Mouse (Mus musculus): ENCODE measurements around the gene Ajap1.

Ajap1 gene

DNA sequence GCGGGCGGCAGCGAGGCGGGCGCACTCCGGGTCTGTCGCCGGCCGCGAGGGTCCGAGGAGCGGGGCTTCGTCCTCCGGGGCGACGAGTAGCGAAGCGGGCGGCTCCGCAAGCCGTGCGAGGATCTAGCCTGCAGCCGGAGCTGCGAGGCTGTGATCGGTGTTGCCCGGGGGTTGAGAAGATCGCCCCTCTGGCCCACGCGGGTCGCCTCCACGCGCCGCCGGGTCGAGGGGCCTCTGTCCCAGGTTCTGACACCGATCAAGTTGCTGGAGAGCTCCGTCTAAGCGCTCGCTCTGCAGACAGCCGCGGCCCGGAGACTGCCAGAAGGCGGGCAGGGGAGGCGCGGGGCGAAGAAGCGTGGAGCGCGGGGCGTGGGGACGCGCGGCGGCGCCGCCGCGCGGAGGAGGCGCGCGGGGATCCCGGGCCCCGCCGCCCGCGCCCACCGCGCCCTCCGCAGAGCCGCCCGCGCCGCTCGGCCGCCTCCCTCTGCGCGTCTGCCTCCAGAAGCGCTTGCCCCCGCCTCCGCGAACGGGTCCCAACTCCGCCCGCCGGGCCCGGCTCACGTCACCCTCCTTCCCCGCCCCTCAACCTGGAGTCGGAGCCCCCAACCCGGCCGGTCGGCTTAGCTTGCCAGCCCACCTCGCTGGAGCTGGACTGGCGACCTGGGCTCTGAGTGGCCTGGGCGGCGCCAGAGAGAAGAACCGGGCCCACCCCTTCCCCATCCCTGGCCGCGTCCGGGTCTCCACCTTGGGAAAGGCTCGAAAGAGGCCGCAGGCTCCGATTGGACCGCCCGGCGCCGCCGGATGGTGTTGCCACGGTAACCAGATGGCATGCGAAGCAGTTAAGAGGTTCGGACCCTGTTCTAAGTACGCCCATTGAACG lies at the start of gene Ajap1:
Gene Ajap1 (minus strand): TSS at position 353 of the 880 bp plus-strand sequence.
- DNase-seq (ENCODE audit: extremely low read depth, low read depth): no peak

DNA sequence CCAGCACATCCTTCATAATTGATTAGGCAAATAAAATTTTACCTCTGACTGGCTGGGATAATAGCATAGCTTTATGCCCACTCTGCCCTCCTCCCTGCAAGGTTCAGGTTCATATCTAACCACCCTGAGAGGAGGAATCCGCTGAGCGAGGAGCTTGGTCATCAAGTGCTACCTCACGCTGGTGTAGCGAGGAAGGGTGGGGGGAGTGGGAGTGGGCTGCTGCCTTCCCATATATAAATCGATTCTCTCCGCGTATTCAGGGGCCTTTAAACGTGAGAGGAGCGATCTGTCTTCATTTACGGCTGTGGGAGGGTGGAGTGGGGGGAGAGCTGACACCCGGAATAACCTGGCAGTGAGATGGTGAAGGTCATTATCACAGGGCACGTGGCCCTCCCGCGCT lies 47.9 kb upstream of the Ajap1 start:
- DNase-seq (ENCODE audit: extremely low read depth, low read depth): no peak

DNA sequence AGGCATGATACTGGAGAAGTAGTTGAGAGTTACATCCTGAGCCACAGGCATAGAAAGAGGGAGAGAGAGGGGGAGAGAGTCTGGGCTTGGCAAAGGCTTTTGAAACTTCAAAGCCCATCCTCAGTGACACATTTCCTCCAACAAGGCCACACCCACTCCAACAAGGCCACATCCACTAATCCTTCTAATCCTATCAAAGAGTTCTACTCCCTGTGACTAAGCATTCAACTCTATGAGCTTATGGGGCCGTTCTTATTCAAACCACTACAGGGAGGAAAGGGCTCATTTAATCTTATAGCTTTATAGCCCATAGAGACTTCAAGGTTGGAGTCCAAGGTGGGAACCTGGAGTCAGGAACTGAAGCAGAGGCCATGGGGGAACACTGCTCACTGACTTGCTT lies 39.0 kb upstream of the Ajap1 start:
- DNase-seq (ENCODE audit: extremely low read depth, low read depth): no peak

DNA sequence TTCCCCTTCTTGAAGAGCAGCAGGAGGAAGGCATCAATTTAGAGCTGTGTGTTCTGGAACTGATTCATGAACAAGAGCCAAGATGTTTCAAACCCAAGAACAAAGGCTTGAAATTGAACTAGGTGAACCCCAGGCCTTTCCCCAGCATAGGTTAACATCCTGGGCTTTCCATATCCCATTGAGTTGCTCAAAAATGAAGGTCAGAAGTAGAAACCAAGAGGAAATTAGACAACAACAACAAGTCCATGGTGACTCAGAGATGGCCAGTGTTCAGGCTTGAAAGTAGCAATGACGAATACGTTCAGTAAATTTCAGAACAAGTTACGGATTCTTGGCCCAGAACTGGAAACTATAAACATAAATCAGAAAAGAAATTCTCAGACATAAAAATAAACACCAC lies 37.3 kb upstream of the Ajap1 start:
- DNase-seq (ENCODE audit: extremely low read depth, low read depth): no peak

DNA sequence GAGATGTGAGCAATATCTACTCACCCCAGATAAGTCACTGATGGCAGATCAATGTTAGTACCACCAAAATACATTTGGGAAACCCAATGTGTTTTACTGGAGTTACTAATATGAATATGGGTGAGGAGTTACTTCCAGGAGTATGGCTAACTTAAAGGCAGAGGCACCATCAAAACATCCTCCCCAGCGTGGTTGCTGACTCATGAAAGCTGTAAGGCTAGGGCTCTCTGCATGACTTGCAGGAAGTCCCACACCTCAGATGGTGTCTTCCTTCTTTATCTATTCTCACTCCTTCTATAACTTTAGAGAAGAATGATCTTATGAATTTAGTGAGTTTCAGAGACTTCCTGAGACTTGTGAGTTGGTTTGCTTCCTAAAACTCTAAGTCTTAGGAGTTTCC lies 36.7 kb upstream of the Ajap1 start:
- DNase-seq (ENCODE audit: extremely low read depth, low read depth): no peak

DNA sequence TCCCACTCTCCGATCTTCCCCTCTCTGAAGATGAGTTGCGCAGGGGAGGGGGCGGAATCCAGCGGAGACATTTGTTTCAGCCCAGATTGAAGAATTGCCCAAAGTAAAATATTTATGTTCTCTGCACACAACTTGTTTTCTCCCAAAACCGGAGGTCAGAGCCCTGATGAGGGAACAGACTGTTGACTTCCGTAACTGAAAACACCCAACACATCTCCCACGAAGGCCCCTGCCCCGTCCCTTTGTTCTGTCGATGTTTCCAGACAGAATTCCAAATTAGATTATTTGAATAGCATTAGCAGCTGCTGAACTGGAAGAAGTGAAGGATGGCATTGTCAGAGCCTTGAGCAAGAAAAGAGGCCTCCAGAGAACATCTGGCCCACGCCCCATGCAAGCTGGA lies 33.2 kb upstream of the Ajap1 start:
- DNase-seq (ENCODE audit: extremely low read depth, low read depth): no peak

DNA sequence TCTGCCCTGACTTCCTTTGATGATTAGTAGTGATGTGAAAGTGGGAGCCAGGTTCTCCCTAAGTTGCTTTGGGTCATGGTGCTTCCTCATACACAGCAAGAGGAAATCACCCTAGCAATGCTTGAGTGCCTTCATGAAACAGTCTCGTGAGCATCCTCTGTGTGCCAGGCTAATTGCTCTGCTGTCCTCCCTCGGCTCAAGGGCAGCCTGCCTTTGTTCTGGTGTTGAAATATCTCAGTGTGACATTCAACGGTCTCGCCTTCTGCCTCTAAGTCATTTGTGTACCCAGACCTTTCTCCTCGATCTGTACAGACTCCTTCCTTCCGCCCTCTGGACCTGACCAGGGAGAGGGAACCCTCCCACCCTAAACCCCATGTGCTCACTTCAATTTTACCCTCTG lies 31.5 kb upstream of the Ajap1 start:
- DNase-seq (ENCODE audit: extremely low read depth, low read depth): no peak

DNA sequence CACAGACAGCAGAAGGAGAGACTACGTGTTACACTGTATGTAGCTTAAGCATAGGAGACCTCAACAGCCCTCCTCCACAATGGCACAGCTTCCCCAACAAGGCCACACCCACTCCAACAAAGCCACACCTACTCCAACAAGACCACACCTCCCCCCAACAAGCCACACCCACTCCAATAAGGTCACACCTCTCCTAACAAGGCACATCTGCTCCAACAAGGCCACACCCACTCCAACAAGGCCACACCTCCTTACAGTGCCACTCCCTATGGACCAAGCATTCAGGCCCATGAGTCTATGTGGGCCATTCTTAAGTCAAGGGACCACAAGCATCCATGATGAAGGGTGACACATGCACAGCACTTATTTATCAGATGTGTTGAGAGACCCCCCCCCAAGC lies 28.9 kb upstream of the Ajap1 start:
- DNase-seq (ENCODE audit: extremely low read depth, low read depth): no peak

DNA sequence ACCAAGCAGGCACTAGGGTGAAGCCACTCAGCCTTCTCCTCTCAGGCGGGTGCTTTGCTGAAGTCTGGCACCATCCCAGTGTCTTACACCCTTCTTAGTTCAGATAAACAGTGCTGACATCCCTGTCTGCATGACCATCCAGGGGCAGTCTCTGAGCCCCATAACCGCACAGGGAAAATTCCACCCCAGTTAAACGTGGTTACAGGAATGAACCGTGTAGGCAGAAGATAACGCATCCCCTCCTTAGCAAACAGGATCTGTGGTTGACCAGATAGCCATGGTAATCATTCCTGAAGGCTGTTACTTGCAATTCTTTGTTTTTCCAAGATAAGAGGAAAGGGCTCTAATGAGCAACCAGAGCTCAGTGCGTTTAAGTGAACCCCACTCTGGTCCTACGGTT lies 19.3 kb upstream of the Ajap1 start:
- DNase-seq (ENCODE audit: extremely low read depth, low read depth): no peak

DNA sequence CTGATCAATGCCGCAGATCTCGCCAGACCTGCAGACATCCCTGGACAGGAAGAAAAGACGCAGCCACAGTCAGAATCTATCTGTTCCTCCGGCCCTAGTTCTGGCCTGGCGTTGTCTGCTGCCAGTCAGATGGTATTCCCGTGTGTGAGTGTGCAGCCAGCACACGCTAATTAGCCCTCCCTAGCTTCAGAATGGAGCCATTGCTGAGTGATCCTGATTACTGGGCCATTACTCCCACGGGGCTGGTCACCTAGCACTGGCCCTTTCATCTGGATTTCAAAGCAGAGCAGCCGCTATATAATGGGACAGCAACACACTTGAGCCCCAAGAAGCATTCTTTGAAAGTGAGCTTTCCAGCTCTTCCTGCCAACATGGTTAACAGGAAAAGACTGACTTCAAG lies 9.8 kb upstream of the Ajap1 start:
- no peak for DNase-seq (ENCODE audit: extremely low read depth, low read depth)

DNA sequence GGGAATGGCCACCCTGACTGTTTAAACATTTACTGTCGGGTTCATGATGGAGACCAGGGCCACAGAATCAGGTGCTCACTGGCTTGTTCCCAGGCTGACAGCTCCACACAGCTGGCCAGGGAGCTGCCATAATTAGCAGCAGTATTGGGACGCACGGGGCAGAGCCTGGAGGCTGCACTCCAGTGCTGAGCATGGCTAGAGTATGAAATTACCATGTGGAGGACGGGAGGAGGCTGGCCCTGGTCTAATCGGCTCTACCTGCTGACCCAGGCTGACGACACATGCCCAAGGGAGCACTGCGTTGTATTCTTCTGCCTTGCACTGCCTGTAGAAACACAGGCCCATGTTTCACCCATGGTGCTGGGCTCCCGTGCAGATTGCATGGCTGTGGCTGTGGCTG lies 6.5 kb upstream of the Ajap1 start:
- DNase-seq (ENCODE audit: extremely low read depth, low read depth): no peak

DNA sequence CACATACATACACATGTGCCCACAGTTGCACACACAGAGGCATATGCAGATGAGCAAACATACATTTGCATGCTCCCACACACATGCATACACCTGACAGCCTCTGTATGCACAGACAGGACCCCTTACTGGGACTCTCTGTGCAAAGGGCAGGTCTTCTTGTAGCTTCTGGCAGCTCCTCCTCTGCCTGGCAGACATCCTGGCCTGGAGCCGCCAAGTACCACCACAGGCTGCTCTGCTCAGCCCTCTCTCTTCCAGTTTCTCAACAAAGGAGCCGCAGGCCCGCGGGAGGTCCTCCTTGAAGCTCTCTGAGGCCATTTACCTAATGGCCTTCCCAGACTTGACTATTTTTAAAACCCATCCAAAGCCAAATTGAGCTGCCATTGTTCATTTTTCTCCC lies 3.3 kb upstream of the Ajap1 start:
- no peak for DNase-seq (ENCODE audit: extremely low read depth, low read depth)

DNA sequence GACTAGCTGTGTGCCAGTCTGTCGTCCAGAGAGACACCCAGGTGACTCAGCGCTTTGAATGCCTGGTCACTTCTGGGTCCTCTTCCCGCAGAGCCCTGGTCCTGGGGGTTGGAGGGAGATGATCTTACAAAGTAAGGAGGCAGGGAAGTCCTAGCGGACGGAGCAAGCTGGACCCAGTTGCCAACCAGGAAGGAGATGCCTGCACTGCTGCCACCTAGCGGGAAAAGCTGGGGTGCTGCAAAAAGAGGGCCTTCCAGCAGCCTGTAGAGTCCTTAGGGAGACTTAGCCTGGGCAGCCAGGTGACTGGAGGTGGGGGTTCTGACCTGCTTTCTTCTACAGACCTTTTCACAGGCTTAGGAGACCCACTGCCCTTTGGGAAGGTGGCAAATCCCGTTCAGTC lies 1.8 kb upstream of the Ajap1 start:
- DNase-seq (ENCODE audit: extremely low read depth, low read depth): no peak

DNA sequence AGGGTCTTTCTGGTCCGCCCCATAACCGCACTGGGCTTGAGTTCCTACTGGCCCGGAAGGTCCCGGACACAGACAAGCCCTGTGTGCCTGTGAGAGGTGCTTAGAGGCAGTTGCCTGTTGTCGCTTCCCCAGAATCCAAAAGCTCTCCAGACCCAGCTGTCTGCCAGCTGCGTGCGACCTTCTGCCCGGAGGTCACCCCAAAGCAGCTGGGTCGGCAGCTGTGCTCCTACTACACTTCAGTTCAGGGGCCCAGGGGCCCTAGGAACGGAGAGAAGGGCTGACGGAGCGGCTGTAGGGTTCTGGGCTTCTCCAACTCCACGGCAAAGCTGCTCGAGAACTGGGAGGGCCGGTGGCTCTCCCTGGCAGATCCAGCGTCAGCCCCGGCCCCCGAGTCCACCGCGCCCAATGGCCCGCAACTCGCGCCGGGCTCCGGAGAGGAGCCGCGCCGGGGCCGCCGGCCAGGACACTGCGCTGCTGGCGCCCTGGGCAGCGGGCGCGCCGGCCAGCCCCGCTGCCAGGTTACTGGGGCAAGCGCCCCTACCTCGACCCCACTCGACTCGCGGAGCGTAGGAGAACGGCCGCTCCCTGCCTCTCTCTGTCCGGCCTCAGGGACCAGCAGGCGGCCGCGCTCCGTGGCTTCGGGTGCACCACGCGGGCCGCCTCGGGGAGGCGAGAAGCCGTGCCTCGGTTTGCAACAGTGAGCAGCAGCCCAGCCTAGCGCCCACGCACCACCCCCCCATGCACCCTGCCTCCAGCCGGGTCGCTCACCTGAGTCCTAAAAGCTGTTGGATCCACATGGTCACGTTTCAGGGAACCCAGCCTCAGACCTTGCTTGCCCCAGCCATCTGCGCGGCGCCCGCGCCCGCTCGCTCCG lies 1.0 kb downstream of the Ajap1 start:
- no peak for DNase-seq (ENCODE audit: extremely low read depth, low read depth)

DNA sequence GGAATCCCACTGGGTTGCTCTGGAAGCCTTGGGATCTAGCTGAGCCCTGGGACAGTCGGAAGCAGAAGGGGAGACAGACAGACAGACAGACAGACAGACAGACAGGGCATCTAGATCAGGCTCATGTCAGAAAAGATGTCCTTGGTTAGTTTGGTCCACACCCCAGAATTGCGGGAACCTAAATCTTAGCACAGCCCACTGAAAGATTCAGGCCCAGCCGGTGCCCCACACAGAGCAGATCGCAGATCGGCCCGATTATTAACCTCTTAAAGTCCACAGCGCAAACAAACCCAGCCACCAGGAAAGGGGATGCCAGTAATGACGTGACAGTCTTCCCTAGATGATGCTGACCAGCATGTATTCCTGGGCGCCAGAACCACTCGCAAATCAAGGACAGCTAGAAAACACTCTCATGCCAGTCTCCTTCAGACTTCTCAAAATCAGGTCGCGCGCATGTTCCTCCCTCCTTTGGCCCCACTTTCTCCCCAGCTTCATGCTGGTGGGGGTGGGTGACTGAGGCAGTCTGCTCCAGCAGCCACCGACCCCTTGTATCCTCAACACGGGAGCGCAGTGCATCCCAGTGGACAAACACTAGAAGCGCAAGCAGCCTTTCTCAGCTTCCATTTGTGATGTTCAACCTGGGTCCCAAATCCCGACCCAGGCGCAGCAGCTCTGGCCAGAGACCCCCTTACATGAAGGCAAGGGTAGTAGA lies 1.9 kb downstream of the Ajap1 start:
- DNase-seq (ENCODE audit: extremely low read depth, low read depth): no peak

DNA sequence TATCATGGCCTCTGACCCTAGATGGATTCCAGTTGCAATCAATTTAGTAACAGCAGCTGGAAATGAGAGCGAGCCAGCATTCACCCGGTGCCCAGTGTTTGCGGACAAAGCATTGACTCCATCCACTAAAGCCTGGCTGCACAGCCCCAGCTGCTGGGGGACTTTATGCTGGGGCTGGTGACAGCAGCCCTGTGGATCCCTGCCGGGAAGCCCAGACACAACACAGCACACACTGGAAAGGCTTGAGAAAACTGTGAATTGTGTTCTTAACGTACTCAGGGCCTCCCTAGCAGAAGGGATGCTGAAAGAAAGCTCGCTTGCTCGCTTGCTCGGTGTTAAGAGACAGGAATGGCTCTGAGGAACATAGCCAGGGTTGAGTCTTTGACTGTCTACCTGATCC lies 3.5 kb downstream of the Ajap1 start:
- DNase-seq (ENCODE audit: extremely low read depth, low read depth): no peak

DNA sequence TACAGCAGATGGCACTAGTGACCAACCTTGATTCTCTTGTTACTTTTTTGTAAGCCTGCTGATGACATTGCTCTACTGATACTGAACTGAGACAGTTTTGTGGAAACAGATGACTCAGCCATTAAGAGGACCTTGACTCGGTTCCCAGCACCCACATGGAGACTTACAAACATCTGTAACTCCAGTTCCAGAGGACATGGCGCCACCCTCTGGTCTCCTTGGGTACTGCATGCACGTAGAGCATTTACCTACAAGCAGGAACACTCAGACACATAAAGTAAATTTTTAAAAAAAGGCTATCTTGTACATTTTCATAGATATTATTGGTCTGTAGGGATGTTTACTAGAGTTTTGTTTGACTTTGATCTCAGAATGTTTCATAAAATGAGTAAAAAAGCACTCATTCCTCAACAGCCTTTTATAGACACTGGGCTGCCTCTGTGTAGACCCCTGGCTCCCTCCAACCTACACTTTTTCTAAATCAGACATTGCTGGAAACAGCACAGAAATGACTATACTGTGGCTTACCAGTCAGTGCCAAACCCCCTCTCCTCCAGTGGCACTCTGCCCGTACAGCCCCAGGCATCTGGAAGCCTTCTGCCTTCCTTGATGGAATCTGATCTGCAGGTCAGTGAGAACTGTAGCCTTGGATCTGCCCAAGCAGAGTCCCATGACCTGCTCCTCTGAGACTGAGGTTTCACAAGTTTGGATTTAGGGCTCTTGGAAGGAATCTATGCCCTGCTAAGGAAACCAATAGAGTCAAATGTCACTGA lies 8.9 kb downstream of the Ajap1 start:
- no peak for DNase-seq (ENCODE audit: extremely low read depth, low read depth)

DNA sequence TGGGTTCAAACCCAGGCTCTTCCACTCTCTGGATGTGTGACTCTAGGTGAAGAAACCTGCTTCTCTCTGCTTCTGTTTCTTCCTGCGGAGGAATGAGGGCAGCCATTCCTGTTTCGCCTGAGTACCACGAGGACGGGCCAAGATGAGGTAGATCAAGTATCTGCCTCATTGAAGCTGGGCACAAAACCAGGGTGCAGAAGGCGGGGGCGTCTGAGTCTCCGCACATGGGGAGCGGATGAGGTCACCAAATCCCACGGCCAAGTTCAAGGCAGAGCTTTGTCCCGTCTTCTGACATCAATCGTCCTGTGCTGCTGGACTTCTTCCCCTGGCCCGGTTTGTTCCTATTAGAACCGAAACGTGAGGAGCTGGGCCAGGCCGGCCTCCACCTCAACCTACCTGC lies 12.9 kb downstream of the Ajap1 start:
- DNase-seq (ENCODE audit: extremely low read depth, low read depth): no peak

DNA sequence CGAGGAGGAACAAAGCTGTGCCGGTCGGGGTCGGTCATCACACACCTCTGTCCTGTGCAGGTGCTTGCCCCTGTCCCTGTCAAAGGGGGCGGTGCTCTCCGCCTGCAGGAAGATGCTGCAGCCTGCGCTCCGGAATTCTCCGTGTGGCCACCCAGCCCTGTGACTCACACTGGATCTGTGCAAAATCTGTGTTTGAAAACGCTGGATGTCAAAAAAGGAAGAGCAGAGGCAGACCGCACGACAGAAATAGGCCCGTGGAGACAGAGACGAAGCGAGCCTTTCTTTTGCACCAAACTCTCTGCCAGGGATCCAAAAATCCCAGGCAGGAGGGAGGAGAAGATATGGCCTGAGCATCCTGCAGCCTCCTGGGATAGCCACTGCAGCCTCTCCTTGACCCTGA lies 22.7 kb downstream of the Ajap1 start:
- DNase-seq (ENCODE audit: extremely low read depth, low read depth): no peak

DNA sequence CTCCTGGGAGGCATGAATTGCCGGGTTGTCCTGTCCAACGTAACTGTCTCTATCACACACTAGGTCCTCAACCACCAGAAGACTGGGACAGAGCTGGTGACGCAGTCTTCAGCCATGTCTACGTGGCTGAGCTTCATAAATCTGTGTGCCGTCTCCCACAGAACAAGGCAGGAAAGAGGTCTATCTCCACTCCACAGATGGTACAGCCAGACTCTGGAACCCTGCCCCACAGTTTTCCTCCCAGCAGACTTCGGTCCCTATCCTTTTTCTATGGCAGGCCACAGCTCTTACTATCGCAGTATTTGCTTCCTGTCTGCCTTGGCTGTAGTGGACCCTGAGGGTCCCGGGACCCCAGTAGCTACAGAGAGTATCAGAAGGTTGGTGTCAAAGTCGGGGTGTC lies 23.1 kb downstream of the Ajap1 start:
- no peak for DNase-seq (ENCODE audit: extremely low read depth, low read depth)

DNA sequence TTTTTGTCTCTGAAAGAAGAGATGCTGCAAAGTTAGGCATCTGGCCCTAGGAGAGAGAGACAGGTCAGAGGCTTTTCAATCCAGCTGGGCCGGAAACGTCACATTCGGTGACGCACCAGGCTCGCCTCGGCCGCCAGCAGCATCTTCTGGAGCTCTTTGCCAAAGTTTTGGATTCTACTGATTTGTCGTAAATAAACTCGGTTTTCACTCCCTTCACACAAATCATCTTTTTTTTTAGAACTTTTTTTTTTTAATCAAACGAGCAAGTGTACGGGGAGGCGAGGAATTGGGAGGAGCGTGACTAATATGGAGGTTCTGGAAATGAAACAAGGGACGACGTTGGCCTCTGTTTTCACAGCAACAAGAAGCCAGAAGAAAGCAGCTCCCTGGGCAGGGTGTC lies 23.8 kb downstream of the Ajap1 start:
- DNase-seq (ENCODE audit: extremely low read depth, low read depth): no peak

All from MEL-GATA-1-ER (cell line).